Mouse (Mus musculus) cortical plate, adult 2 months (tissue): ENCODE measurements around the gene 2310011J03Rik. TPM values are rescaled to one million over a fixed set of nuclear protein-coding genes. Genes with fewer than 3 reads are reported as not detected.

Source experiments
- H3K27ac ChIP-seq: fragments of 200-500 bp; 2 replicates; pipeline ENCODE4 v1.5.1; 2012; ENCODE audit warnings: low read length, control low read depth, inconsistent platforms; ENCODE audit not compliant: insufficient read depth
- H3K4me1 ChIP-seq: fragments of 200-500 bp; 2 replicates; pipeline ENCODE4 v1.6.1; 2011; ENCODE audit warnings: low read length; ENCODE audit not compliant: control insufficient read depth, insufficient read depth
- H3K4me3 ChIP-seq: fragments of 200-500 bp; 2 replicates; pipeline ENCODE4 v1.5.1; 2011; ENCODE audit warnings: mild to moderate bottlenecking, low read length, control low read depth; ENCODE audit not compliant: insufficient read depth
- CTCF ChIP-seq: fragments of 200-500 bp; IDR thresholded peaks from 2 replicates; pipeline ENCODE4 v1.5.1; 2011; ENCODE audit warnings: mild to moderate bottlenecking, control low read depth, low read length; ENCODE audit not compliant: insufficient read depth; ENCODE audit errors: extremely low read depth
- POLR2A ChIP-seq: fragments of 200-500 bp; IDR thresholded peaks from 2 replicates; pipeline ENCODE4 v1.6.1; 2011; ENCODE audit warnings: mild to moderate bottlenecking, low read length, control low read depth; ENCODE audit not compliant: insufficient read depth; ENCODE audit errors: extremely low read depth
- polyA plus RNA-seq: library from polyadenylated mRNA; depleted of rRNA; stranded (reverse); fragments of >200 nt; gene quantifications from 2 replicates; pipeline ENCODE4 v1.2.3, GENCODE M21; 2012

The 2310011J03Rik gene
- polyA plus RNA-seq, 1 experiment, result 52.3 TPM

DNA sequence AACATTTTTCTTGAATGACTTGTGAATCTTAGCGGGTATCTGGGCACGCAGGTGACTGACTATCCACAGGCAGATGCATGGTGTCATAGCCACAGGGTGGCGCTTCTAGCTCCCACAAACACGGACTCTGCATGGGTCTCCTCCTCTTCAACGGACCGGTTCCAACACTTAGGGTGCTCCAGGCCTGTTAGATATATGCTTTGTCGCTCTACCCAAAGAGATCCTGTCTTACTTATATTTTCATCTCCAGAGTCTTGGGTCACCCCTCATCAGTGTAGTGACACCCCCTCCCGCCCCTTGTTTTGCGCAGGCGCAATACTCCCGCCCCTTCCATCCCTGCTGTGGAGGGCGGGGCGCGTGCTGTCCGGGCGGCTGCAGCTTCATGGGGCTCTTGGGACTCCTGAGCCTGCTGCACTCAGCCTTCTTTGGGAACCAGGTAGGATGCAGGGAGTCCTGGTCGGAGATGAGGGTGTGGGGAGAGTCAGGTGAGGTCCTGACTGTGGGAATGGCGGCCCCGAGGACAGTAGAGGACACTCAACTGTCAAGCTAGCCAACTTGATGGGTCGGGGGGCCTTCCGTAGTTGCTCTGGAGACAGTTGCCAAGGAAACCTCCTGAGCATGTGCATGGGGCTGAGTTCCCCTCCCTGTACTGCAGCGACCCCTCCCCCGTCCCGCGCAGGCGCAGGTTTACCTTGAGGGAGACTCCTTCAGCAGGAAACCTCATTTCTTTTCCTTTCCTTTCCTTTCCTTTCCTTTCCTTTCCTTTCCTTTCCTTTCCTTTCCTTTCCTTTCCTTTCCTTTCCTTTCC lies 24.5 kb downstream of the 2310011J03Rik start, which contains the start of gene Apc2:
Gene Apc2 (plus strand): TSS at position 360 of the 808 bp plus-strand sequence.
- Histone ChIP-seq H3K4me3 (peak within 1 kb of the TSS; percentile 79), H3K4me1 (peaks cover 7% of the 10 kb centered on the region), H3K27ac (peak within 1 kb of the TSS; percentile 86)
- TF ChIP-seq CTCF (peak; percentile 67), POLR2A (peak; percentile 49; the same call in 1 of the 2 replicates)

DNA sequence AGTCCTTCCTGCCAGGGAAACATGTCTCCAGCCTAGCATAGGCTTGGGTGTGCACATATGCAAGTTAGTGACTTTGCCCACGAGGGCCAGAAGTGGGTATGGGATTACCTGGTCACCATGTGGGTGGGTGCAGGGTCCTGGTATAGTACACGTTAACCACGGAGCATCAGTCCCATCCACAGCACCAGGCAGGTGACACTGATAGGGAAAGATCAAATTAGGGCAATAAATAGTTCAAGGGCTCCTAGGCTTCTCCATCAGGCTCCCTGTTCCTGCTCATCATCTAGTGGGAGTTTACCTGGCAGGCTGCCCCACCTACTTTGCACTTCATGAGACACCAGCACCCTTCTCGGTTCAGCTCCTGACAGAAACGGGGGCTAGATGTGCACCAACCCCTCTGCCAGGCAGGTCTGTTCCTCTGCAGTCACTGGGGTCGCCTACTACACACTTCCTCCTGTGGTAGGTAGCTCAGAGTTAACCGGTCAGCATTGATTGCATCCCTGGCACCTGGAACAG lies 25.5 kb downstream of the 2310011J03Rik start:
- H3K4me3 ChIP-seq, result no peak overlapping the region
- H3K4me1 ChIP-seq, result peaks cover 7% of the 10 kb centered on the region
- H3K27ac ChIP-seq, result no peak overlapping the region
- TF ChIP-seq CTCF (no peak), POLR2A (0 out of 2 replicates have a peak, but pooled peaks have one; percentile 17)

DNA sequence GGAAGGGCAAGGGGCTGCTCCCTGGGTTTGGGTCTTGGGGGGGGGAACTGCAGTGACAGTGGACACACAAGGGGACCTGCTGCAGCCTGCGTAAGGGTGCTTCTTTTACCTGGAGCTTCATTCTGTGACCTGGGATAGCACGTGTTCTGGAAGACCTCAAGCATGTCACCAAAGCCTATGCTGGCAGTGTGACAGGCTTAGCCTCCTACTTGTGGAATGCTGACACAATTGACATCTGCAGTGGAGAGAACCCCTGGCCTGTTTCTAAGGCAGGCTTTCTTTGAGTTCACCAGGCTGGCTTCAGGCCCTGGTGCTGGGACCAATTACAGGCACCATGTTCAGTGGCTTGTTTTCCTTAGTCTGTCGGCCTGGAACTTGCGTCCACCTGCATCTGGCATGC lies 26.0 kb downstream of the 2310011J03Rik start:
- no peak for TF ChIP-seq POLR2A
- TF ChIP-seq CTCF, result no peak
- no peak overlapping the region for H3K27ac ChIP-seq
- H3K4me3 ChIP-seq, result no peak overlapping the region
- H3K4me1 ChIP-seq, result peaks cover 7% of the 10 kb centered on the region

DNA sequence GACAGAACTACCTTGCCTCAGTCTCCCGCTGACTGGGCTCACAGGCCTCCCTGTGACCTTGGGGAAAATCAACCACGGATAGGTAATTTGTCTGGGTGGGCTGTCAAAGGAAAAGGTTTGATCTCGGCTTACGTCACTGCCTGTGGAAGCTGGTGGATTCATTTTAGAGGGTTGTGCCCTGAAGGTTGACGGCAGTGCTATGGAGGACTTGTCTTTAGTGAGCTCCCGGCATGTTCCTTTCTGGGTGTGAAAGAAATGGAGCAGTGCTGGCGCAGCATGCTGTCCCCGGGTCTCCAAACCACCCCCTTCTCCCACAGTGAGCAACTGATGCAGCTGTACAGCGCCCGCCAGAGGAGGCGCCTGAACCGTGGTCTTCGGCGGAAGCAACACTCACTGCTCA lies 27.0 kb downstream of the 2310011J03Rik start:
- Histone ChIP-seq H3K4me3 (peak overlapping the region; percentile 95), H3K4me1 (peaks cover 6% of the 10 kb centered on the region), H3K27ac (no peak overlapping the region)
- TF ChIP-seq POLR2A, result no peak
- TF ChIP-seq CTCF, result no peak

DNA sequence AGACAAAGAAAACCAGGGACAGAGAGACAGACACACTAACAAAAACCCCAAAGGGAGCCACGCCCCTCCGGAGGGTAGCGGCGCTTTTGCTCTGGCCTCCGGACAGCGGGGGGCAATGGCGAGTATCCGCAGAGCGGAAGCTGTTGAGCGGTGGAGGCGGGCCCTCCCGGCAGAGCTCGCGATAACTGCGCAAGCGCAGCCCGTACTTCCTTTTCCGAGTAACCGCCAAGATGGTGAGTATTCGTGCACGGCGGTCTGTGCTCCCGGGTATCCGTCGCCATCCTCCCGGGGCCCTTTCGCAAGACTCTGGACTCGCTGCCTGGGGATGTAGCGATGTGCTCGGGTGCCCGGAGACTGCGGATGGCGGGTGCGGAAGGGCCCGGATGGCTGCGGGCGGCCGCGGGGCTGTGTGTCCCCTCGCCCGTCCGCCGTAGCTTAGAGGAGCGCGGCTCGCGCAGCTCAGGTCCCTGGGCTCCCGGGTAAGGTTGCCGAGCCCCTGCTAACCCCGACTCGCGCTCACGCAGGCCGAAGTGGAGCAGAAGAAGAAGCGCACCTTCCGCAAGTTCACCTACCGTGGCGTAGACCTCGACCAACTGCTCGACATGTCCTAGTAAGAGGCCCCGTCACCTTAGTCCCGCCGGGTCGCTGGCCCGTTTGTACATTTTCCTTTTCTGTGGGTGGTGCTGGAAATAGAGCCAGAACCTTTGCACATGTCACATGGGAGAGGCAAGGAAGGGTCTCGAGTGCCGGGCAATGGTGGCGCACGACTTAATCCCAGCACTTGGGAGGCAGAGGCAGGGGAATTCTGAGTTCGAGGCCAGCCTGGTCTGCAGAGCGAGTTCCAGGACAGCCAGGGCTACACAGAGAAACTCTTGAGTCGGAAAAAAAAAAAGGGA lies 27.8 kb downstream of the 2310011J03Rik start, which contains the start of gene Rps15:
Gene Rps15 (plus strand): TSS at position 203 of the 896 bp plus-strand sequence.
- TF ChIP-seq CTCF (no peak), POLR2A (peak; percentile 99)
- Histone ChIP-seq H3K4me1 (peaks cover 4% of the 10 kb centered on the region), H3K4me3 (peak within 1 kb of the TSS; percentile 95), H3K27ac (peak within 1 kb of the TSS; percentile 67)

DNA sequence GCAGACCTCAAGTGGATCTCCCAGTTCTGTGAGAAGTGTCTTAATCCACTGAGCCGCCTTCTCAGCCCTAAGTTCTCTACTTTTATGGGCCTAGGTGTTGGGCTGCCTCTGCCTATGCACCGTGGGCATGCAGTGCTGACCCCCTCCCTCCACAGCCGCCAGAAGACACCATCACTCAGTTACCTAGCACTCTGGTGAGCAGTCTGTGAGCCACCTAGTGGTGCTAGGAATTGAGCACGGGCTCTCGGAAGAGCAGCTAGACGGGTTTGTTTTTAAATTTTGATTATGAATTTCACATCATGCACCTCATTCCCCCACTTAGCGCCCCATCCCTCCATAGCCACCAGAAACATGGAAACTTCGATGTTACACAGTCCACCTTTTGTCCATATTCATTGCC lies 31.7 kb downstream of the 2310011J03Rik start:
- Histone ChIP-seq H3K27ac (no peak overlapping the region), H3K4me1 (no peaks in the 10 kb centered on the region), H3K4me3 (no peak overlapping the region)
- TF ChIP-seq CTCF (peak; percentile 16; the same call in 1 of the 2 replicates), POLR2A (no peak)

DNA sequence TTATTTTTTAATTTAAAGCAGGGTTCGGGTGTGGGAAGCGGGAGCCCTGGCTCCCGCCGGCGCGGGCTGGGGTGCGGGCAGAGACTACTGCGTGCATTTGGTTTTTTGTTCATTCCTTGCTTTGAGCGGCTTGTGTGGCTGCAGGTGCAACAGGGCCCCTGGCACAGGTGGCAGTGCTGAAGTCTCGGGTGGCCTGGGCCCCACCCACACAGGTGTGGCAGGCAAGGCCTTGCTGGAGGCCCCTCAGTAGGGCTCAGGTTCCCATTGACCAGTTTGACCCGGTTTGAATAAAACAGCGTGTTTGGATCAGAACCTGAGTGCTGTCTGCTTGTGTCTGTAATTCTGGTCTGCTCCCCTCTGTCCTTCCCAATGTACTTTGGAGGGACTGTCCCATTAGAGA lies 32.2 kb downstream of the 2310011J03Rik start:
- Histone ChIP-seq H3K4me1 (no peaks in the 10 kb centered on the region), H3K4me3 (no peak overlapping the region), H3K27ac (no peak overlapping the region)
- TF ChIP-seq CTCF (no peak), POLR2A (no peak)

DNA sequence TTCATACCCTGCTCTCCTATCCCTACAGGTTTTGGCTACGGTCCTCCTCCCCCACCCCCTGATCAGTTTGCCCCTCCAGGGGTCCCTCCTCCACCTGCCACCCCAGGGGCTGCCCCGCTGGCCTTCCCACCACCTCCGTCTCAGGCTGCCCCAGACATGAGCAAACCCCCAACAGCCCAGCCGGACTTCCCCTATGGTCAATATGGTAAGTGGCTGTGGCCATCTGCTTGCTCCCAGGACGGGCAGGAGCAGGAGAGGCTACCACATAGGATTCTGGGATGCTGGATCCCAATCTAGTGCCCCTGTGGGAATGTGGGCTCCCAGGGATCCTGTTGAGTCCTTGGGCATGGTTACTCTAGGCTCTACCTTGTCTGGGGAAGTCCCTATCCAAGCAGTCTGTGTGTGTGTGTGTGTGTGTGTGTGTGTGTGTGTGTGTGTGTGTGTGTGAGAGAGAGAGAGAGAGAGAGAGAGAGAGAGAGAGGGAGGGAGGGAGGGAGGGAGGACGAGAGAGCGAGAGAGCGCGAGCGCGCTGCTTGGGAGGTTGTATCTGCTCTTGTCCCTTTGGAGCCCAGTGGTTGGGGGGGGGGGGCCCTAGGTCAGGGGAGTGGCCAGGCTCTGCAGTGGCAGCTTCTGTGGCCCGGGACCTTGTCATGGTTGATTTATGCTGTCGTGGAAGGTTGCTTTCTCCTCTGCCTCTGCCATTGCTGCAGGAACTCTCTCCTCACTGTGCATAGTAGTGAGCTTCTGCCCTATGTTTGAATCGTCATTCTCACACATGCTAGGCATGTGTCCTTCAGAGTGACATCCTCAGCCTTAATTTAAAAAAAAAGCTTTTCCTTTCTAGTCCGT lies 34.9 kb downstream of the 2310011J03Rik start:
- TF ChIP-seq POLR2A (no peak), CTCF (no peak)
- no peak overlapping the region for H3K4me3 ChIP-seq

More for the DNA sequence above, 34.9 kb downstream of the 2310011J03Rik start:
- H3K27ac ChIP-seq, result no peak overlapping the region
- no peaks in the 10 kb centered on the region for H3K4me1 ChIP-seq
